Mouse (Mus musculus): ENCODE data around the gene Gm17018.
A peak's percentile ranks its signal among the peaks of the same experiment; 100 is the strongest.

Gm17018 gene

GRCm38 (mm10) chr19:45622144-45622543 is 61.7 kb downstream of the Gm17018 start:
- DNase-seq (ENCODE audit: low read depth, low spot score), result peak; percentile 68

DNA sequence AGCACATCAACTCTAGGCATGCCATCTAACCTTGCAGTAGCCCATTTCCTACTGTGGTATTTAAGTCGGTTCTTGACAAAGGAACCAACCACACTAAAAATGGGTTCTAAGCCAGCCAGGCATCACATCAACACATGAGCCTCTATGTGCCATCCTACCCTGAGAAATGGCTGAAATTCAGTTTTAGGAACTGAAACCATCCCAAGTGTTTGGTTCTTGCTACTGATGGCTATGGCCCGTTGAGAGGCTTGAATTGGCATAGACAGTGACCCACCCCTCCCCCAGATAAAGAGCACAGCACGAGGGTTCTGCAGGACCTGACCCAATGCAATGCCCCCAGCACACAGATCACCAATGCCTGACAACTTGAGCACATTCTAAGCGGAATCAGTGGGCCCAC is 63.3 kb downstream of the Gm17018 start:
- DNase-seq (ENCODE audit: low read depth, low spot score), result no peak

- DNase-seq (ENCODE audit: low read depth, low spot score), result no peak
These were observed 66.6 kb downstream of the Gm17018 start for GRCm38 (mm10) chr19:45627036-45627435.

DNA sequence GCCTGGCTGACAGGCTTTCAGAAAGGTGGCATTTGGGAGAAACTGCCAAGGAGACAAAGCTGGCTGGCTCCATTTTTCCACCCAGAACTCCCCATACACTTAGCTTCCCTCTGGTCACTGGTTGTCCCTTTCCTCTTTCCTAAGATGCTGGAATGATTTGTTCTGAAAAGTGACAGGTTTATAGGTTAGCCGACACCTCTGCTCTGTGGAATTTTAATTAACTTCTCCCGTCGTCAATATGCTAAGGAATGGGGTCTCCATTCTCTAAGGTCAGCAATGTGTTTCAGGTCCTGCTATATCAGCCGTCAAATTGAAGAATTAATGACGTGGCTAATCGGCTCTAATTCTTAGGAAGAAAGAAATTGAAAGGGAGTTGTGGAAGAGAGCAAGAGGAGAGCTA is 68.2 kb downstream of the Gm17018 start:
- no peak for DNase-seq (ENCODE audit: low read depth, low spot score)

- DNase-seq (ENCODE audit: low read depth, low spot score), result no peak
These were observed 68.8 kb downstream of the Gm17018 start for GRCm38 (mm10) chr19:45629219-45629618.
